ENCODE assay signal across 7 mouse cellular contexts in the genomic region with DNA sequence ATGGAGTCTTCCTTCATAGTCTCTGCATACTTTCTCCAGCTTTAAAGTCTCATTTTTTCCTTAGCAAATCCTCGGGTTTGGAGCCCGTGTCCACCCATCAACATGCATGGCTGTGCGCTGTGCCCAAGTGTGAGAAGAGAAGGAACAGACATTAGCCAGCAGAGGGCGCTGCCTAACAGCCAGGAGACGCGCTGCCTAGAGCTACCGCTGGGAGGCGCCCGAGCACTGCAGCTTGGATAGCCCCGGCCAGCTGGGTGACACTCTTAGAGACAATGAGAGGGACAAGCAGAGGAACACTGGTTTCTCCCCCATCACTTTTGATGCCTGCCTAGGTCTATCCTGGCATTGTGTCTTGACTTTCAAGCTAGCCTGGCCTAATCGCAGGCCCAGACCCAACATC. TPM values are rescaled to one million over a fixed set of nuclear protein-coding genes. Genes with fewer than 3 reads are reported as not detected.
DNase-seq lines count a peak whose midpoint lies in the region; ATAC-seq lines count a peak whose summit lies in the region.

No protein-coding gene starts in this region.

- H3K36me3 ChIP-seq in midbrain, embryonic 12.5 days = no peaks in the 10 kb centered on the region

- WGBS in midbrain, embryonic 12.5 days = 8% methylated on average over 11 of the region's 11 CpGs

- ATAC-seq in midbrain, embryonic 12.5 days (ENCODE audit: low FRiP score, low read depth) = peak; percentile 79; the same call in 1 of the 2 replicates

- H3K9ac ChIP-seq in midbrain, embryonic 12.5 days (replicated peaks) = no peak overlapping the region

- no peak overlapping the region for H3K4me3 ChIP-seq in midbrain, embryonic 12.5 days

- intact Hi-C loops in left cerebral cortex, postnatal 4 days (cut with DNase I) = loop anchor here (2.0 kb wide), 1 partner anchor 226 kb away; no protein-coding TSS in a partner anchor

- H3K4me1 ChIP-seq in midbrain, embryonic 12.5 days = peaks cover 4% of the 10 kb centered on the region

- DNase-seq in adrenal gland, adult 2 months = peak; percentile 88
- DNase-seq in embryo, embryonic 9.5 days (ENCODE audit: extremely low spot score) = peak; percentile 93
- peak; percentile 96 for DNase-seq in heart, adult 11 months
- peak; percentile 76 for DNase-seq in kidney, adult 11 months
- peak; percentile 90 for DNase-seq in left cerebral cortex, postnatal 4 days
- peak; percentile 79 for DNase-seq in skeletal muscle tissue, adult 2 months (ENCODE audit: low read depth, low spot score)

- no peak overlapping the region for H3K27ac ChIP-seq in midbrain, embryonic 12.5 days (replicated peaks)

- H3K4me2 ChIP-seq in midbrain, embryonic 12.5 days (replicated peaks) = no peak overlapping the region

- H3K27me3 ChIP-seq in midbrain, embryonic 12.5 days = peaks cover 5% of the 10 kb centered on the region; the same call in 1 of the 2 replicates

- H3K9me3 ChIP-seq in midbrain, embryonic 12.5 days = no peaks in the 10 kb centered on the region

RNA-seq across cellular contexts. Expression of a gene that starts 46.0 kb away (rescaled TPM):
- 10 to 100 TPM; 18.3 to 22.9 TPM for total RNA-seq in adrenal gland, adult 2 months (2021)
- 7.4 and 13.2 TPM in 2 replicates for polyA plus RNA-seq in adrenal gland, adult 2 months (2012; rRNA removed)
- total RNA-seq in left cerebral cortex, postnatal 4 days (2021) = 10 to 100 TPM; 21.7 to 24.1 TPM
- polyA plus RNA-seq in midbrain, embryonic 12.5 days (2016; fragmentation: Nextera tagmentation; extraction: Ambion mirVana) = 146 and 147 TPM in 2 replicates
